Mouse (Mus musculus) E14TG2a.4 (cell line): Measurements from ENCODE around the gene Rgsl1.

Experiments used
- H3K27me3 ChIP-seq: 2 replicates; pipeline ENCODE4 v1.6.1; 2014; ENCODE audit warnings: low read length, control low read depth; ENCODE audit not compliant: insufficient read depth
- H3K36me3 ChIP-seq: 2 replicates; pipeline ENCODE4 v1.6.1; 2014; ENCODE audit warnings: low read length, control low read depth; ENCODE audit not compliant: insufficient read depth
- H3K4me1 ChIP-seq: replicated peaks from 2 replicates; pipeline ENCODE4 v1.6.1; 2014; ENCODE audit warnings: low read depth, low read length, control low read depth
- H3K4me3 ChIP-seq: replicated peaks from 2 replicates; pipeline ENCODE4 v1.5.1; 2014; ENCODE audit warnings: mild to moderate bottlenecking, low read length
- H3K9me3 ChIP-seq: 2 replicates; pipeline ENCODE4 v1.6.1; 2014; ENCODE audit warnings: low read length, control low read depth
- CTCF ChIP-seq: conservative IDR thresholded peaks from 2 replicates; pipeline ENCODE4 v1.5.1; 2014; ENCODE audit warnings: low read length
- NANOG ChIP-seq: IDR thresholded peaks from 2 replicates; pipeline ENCODE4 v1.6.1; 2014; ENCODE audit warnings: borderline replicate concordance, low read length, mixed read lengths
- POU5F1 ChIP-seq: IDR thresholded peaks from 2 replicates; pipeline ENCODE4 v1.6.1; 2014; ENCODE audit warnings: low read length, borderline replicate concordance

Gene Rgsl1

GRCm38 (mm10) chr1:153730671-153731070 lies 113.3 kb downstream of the Rgsl1 start:
- TF ChIP-seq POU5F1 = no peak
- TF ChIP-seq CTCF = no peak
- TF ChIP-seq NANOG = no peak
- no peaks in the 10 kb centered on the region for H3K36me3 ChIP-seq
- H3K27me3 ChIP-seq = peaks cover 36% of the 10 kb centered on the region
- peaks cover 20% of the 10 kb centered on the region for H3K4me1 ChIP-seq
- H3K4me3 ChIP-seq = no peak overlapping the region
- H3K9me3 ChIP-seq = no peaks in the 10 kb centered on the region

- Histone ChIP-seq H3K9me3 (no peaks in the 10 kb centered on the region), H3K4me3 (no peak overlapping the region), H3K27me3 (peaks cover 33% of the 10 kb centered on the region), H3K4me1 (peaks cover 20% of the 10 kb centered on the region), H3K36me3 (no peaks in the 10 kb centered on the region)
- no peak for TF ChIP-seq CTCF
- no peak for TF ChIP-seq POU5F1
- TF ChIP-seq NANOG = no peak
Measured at GRCm38 (mm10) chr1:153729806-153730205, 114.1 kb downstream of the Rgsl1 start.
